Mouse (Mus musculus) T-helper 17 cell (primary cell): ENCODE measurements at regions not wholly inside any gene's neighbourhood (a gene's known extent, or its start where the extent isn't known, plus 50 kb on each side); places are given as distances from the start of the nearest gene placed in this dataset.

ENCODE experiments used
- in situ Hi-C, 2 experiments: fragments of 300-600 bp; cut with MboI, MseI; formaldehyde crosslinking; loops; 1 replicate in 1 of 2; 2 replicates in 1 of 2; pipeline ENCODE4 v1.15.1; 2025; ENCODE audit warnings: high pct_unique_total_duplicates in 2 of 2

GRCm38 (mm10) chr10:111558675-111559340 is 52.7 kb downstream of the Phlda1 start:
- in situ Hi-C loops, result no loop called here

DNA sequence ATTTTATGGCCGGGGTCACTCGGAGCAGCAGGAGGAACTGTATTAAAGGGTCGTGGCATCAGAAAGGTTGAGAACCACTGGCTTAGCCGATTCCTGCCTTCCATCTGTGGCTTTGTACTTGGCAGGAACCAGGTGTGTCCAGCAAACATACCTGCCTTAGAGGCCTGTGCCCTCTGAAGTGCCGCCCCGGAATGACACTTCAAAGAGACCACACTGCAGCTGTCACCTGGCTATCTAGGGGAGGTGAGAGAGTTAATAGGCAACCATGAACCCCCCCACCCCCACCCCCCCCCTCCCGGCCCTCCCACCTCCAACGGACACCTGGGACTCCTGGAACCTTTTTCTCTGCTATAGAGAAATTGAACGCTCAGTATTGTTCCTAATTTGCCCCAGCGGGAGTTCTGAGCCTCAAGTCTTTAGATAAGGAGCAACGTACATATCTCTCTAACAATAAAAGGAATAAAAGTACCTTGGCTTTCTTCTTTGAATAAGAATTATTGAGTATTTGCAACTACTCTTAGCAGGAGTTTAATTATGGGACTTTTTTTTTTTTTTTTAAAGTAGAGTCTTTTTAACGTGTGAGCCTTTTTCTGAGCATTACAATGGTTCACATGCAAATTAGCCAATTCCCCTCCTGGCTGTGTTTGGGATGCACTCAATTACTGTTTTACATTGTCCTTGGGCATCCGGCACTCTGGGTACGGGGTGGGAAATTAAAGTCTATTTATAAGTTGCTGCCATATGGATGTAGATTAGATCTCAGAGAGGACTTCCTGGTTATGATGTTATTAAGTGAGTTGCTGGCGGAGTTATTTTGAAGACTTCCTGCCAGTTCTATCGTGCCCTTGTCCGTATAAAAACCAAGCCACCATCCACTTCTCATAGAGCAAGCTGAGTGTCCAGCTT is 53.5 kb downstream of the Phlda1 start:
- in situ Hi-C loops, result no loop called here

- in situ Hi-C loops, result no loop called here
These were observed 56.5 kb downstream of the Phlda1 start for GRCm38 (mm10) chr10:111562628-111563027.

DNA sequence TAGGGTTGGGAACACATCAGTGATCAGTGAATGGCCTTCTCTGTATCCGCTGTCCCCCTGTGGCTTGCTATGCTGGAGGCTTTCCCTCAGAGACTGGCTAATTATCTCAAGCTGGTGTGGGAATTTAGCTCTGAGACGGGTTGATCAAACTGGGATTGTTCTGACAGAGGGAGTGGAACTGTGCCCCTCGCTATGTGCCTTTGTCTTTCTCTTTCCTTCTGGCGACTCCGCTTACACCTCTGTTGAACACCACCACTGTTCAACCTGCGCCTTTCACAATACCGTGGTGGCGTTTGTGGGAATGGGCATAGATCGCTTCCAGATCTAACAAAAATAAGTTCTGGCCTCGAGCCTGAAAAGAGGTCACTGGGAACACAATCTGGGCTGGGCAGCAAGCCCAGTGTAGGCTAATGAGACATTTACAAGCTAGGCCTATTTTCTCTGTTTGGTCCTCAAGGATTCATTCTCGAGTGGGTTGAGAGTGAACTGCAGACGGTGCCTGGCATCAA is 60.8 kb downstream of the Phlda1 start:
- in situ Hi-C loops, result no loop called here

DNA sequence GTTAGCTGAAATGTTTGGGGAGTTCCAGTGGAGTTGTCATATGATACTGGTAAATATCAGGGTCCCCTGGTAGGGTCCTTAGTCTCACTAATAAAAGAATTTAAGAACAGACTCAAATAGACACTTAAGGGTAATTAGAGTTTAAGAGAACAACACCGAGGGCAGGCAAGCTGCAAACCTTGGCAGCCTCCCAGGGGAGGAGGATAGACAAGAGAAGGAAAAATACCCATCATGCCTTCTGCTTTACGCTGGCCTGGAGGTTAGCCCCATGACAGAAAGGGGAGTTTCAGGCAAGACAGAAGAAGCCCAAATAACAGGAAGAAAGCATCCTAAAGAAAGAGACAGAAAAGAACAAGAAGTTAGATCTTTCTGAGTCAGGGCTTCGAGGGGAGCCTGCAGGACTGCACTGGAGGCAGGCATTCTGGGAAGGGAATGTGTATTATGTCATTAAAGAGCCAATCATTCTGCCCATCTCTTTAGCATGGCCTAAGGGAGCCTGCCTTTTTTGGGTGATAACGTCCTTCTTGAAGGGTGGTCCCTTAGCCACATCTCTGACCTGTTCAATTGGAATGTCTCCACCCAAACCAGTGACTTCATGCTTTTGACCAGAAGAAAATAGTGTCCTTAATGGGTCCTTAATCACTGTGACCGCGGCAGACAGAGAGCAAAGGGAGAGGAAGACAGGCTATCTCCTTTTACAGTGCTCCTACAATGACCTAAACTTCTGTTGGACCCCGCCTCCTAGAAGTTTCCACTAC is 64.6 kb downstream of the Phlda1 start:
- in situ Hi-C loops, result no loop called here

- in situ Hi-C loops, result no loop called here
These were observed 68.1 kb downstream of the Phlda1 start for GRCm38 (mm10) chr10:111574231-111574630.

DNA sequence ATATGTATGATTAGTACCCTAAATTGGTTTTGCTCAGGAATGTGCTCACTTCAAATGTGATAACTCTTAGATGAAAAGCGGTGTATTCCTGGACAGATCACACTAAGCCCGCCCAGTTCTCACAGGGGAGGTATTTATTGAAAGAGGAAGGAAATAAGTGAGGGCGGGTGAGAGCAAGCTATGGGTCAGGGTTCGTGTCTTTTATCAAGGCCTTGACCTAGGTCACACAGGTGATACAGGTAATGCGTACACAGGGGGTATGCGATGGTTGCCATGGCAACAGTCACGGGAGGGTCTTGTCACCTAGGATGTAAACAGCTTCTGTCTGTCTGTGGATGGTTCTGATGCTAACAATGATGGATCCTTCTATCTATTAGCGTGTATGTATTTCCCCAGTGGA is 68.7 kb downstream of the Phlda1 start:
- in situ Hi-C loops, result loop anchor here (5.0 kb wide), 2 partner anchors 47 to 68 kb away; partner anchors contain the start of gene Phlda1 (in 2 of the 2)

DNA sequence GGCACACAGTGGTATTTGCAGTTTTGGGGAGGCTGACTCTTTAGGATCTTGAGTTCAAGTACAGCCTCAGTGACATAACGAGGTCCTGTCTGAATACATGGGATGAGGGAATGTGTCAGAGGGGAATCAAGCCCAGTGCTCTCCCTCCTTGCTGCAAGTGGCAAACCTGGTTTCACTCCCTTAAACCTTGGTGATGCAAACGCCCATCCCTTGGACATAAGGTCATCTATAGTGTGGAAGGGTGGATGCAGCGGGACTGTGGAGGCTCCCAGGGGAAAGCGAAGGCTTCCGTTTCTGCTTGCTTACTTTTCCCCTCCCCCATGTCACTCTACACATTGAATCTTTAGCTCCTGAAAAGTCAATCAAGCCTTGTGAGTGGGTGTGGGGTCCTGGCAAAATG is 69.2 kb downstream of the Phlda1 start:
- in situ Hi-C loops, result loop anchor here (5.0 kb wide), 2 partner anchors 47 to 68 kb away; partner anchors contain the start of gene Phlda1 (in 2 of the 2)

DNA sequence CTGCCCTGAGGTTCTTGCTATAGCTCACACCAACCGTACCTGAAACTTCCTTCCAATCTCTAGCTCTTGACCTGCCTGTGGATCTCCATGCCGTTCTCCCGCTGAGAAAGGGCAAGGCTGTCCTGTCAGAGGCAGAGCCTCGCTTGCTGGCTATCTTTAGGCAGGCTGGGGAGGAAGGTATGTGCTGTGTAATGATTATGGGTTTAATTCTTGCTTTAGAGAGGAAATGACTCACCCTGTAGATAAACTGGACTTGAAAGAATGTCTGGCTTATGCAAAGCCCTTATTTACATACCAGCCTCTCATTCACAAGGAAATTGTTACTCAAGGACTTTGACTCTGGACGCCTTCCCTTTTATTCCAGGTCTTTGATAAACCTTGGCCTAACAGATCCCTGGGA is 69.8 kb downstream of the Phlda1 start:
- in situ Hi-C loops, result loop anchor here (5.0 kb wide), 2 partner anchors 46 to 69 kb away; partner anchors contain the start of gene Phlda1 (in 2 of the 2)

- in situ Hi-C loops, result loop anchor here (5.0 kb wide), 2 partner anchors 46 to 69 kb away; partner anchors contain the start of gene Phlda1 (in 2 of the 2)
These were observed 70.4 kb downstream of the Phlda1 start for GRCm38 (mm10) chr10:111576395-111577069.

DNA sequence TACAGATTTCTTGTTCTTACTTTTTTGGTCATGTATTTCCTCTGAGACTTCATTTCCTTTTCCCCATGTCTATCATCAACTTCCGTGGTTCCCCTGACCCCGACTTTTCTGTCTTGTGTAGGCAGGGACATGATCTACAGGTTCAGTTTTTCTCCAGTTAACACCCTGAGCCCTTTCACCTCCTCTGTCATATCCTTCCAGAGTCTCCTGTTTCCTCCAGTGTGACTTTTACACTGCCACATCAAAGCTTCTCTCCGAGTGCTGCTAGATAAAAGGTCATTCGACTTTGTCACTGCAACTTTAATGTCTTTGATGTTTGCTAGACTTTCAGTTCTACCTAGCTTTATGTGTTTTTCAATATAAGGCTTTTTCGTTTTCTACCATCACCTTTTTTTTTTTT is 72.5 kb downstream of the Phlda1 start:
- in situ Hi-C loops, result loop anchor here (5.0 kb wide), 2 partner anchors 44 to 71 kb away; partner anchors contain the start of gene Phlda1 (in 2 of the 2)

GRCm38 (mm10) chr10:111579481-111579880 is 73.4 kb downstream of the Phlda1 start:
- in situ Hi-C loops, result loop anchor here (5.0 kb wide), 2 partner anchors 43 to 72 kb away; partner anchors contain the start of gene Phlda1 (in 2 of the 2)

GRCm38 (mm10) chr10:111580401-111581100 is 74.5 kb downstream of the Phlda1 start:
- in situ Hi-C loops, result no loop called here

DNA sequence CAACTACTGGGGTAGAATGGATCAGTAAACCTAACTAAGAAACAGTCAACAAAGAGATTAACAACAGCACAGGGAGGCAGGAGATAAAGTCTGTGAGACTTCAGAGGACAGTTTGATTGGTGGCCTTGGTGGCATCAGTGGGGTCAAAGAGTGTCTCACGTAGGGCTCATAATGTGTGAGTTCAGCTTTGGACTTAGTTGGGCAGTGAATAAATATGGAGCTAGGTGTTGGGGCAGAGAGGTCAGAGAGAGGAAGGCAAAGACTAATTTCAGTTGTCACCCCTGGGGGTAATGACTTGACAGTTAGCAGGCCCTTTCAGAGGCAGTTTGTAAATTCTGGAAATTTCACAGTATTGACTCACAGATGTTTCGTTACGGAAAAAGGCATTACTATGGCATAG is 75.8 kb downstream of the Phlda1 start:
- in situ Hi-C loops, result no loop called here

GRCm38 (mm10) chr10:111582321-111583123 is 76.4 kb downstream of the Phlda1 start:
- in situ Hi-C loops, result no loop called here

DNA sequence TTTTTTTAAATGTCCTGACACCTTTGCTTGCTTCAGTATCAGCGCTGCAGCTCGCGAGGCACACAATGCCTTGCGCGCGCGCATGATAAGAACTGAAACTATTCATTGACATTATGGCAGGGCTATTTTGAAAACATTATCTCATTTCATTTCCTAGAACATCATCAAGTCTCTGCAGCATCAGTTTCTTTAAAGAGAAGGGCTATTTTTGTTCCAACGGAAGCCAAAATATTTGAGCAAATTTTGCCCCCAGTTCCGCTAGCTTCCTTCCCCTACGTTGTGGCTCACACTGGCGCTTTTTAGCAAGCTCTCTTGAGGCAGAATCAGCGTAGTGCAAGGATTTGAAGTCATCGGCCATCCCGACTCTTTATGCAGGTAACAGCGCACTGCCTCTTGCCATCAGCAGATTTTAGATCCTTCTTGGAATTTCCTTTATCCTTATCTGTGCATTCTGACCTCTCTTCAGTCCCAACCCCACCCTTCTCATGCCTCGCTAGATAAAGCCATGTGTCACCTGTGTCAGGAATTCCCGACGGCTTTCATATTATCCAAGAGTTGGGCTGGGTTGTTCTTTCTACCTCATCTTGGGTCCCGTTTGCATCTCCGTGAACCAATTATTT is 77.1 kb downstream of the Phlda1 start:
- in situ Hi-C loops, result no loop called here

- in situ Hi-C loops, result no loop called here
These were observed 77.7 kb downstream of the Phlda1 start for GRCm38 (mm10) chr10:111583744-111584152.

- in situ Hi-C loops, result no loop called here
These were observed 82.0 kb downstream of the Phlda1 start for GRCm38 (mm10) chr10:111587891-111588611.
